Mouse (Mus musculus): ENCODE measurements around the gene Plac8. TPM values are rescaled to one million over a fixed set of nuclear protein-coding genes. Genes with fewer than 3 reads are reported as not detected.

The Plac8 gene
- polyA plus RNA-seq, 1 experiment from 2014 or later = 159 TPM

DNA sequence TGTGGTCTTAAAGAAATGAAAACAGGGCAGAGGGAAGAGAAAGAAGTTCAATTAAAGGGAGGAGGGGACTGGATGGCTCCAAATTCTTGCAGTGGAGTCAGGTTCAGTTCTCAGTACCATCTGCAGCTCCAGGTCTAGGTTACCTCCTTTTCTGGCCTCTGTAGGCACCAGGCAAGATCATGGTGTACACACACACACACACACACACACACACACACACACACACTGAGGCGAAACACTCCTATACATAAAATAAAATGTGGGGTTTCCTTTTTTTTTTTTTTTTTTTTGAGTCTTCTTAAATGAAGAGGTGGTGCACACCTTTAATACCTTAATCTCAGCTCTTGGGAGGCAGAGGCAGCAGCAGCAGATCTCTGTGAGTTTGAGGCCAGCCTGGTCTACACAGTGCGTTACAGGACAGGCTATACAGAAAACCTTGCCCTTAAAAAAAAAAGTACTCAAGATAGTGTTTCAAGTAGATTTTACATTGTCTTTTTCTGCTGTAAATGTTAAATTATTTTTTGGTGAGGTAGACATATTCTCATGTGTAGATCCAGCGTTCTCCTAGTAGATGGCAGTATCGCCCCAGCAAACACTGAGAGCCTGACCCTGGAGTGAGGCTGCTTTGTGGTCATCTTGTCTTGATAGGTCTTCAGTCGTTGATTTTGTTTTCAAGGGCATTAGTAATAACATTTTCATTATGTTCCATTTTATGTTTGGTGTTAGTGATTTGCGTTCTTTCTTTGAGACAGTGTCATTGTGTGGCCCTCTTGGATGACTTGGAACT lies 25.6 kb downstream of the Plac8 start:
- no peak for ATAC-seq (ENCODE audit: insufficient number of reproducible peaks, insufficient read depth, low FRiP score, low read depth)
- peaks cover 64% of the 10 kb centered on the region for H3K36me3 ChIP-seq (ENCODE audit: control insufficient read depth, insufficient read depth, low read length)
- 82% methylated on average over 6 of the region's 6 CpGs for WGBS
- H3K27me3 ChIP-seq (ENCODE audit: control insufficient read depth, insufficient read depth, low read length) = no peaks in the 10 kb centered on the region
- H3K9me3 ChIP-seq (ENCODE audit: control insufficient read depth, low read depth, low read length) = no peaks in the 10 kb centered on the region
- 0 out of 2 replicates have a peak, but pooled peaks cover 5% of the 10 kb centered on the region for H3K4me1 ChIP-seq (ENCODE audit: control insufficient read depth, insufficient read depth, low read length)
- H3K27ac ChIP-seq (ENCODE audit: low read length) = no peak overlapping the region
- H3K4me2 ChIP-seq (replicated peaks; ENCODE audit: low read depth, low read length) = no peak overlapping the region
- no peak overlapping the region for H3K9ac ChIP-seq (replicated peaks; ENCODE audit: low read depth, low read length)
- H3K4me3 ChIP-seq (ENCODE audit: low read depth, low read length) = no peak overlapping the region

DNA sequence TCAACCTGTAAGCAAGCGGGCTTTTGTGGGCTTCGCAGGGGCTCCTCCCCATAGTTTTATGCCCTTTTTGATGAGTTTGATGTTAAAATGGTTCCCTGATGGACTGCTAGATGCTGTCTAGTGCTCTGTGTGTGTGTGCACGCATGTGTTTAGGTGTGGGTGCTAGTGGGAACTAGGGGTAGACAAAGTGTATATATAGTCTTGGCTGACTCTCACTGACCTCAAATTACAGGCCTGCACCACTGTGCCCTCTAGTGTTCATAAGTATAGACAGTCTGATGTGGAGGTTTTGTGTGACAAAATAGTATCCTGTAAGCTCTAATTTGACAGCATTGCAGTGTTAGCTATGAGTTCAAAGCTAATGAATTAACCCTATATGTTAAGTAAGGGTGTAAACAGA lies 35.4 kb downstream of the Plac8 start:
- Histone ChIP-seq H3K4me2 (replicated peaks; ENCODE audit: low read depth, low read length) (no peak overlapping the region), H3K9me3 (ENCODE audit: control insufficient read depth, low read depth, low read length) (no peaks in the 10 kb centered on the region), H3K36me3 (ENCODE audit: control insufficient read depth, insufficient read depth, low read length) (peaks cover 46% of the 10 kb centered on the region), H3K9ac (replicated peaks; ENCODE audit: low read depth, low read length) (no peak overlapping the region), H3K4me3 (ENCODE audit: low read depth, low read length) (no peak overlapping the region), H3K27ac (ENCODE audit: low read length) (0 out of 2 replicates have a peak overlapping the region, but pooled peaks have one; percentile 18), H3K27me3 (ENCODE audit: control insufficient read depth, insufficient read depth, low read length) (no peaks in the 10 kb centered on the region), H3K4me1 (ENCODE audit: control insufficient read depth, insufficient read depth, low read length) (no peaks in the 10 kb centered on the region)
- 89% methylated on average over 3 of the region's 3 CpGs for WGBS
- ATAC-seq (ENCODE audit: insufficient number of reproducible peaks, insufficient read depth, low FRiP score, low read depth) = no peak

- H3K9me3 ChIP-seq (ENCODE audit: control insufficient read depth, low read depth, low read length) = no peaks in the 10 kb centered on the region
- H3K27me3 ChIP-seq (ENCODE audit: control insufficient read depth, insufficient read depth, low read length) = no peaks in the 10 kb centered on the region
- no peak overlapping the region for H3K27ac ChIP-seq (ENCODE audit: low read length)
- no peaks in the 10 kb centered on the region for H3K4me1 ChIP-seq (ENCODE audit: control insufficient read depth, insufficient read depth, low read length)
- H3K36me3 ChIP-seq (ENCODE audit: control insufficient read depth, insufficient read depth, low read length) = peaks cover 47% of the 10 kb centered on the region
- H3K4me2 ChIP-seq (replicated peaks; ENCODE audit: low read depth, low read length) = no peak overlapping the region
- 68% methylated on average over 7 of the region's 7 CpGs for WGBS
- no peak overlapping the region for H3K9ac ChIP-seq (replicated peaks; ENCODE audit: low read depth, low read length)
- no peak for ATAC-seq (ENCODE audit: insufficient number of reproducible peaks, insufficient read depth, low FRiP score, low read depth)
- no peak overlapping the region for H3K4me3 ChIP-seq (ENCODE audit: low read depth, low read length)
Measured at GRCm38 (mm10) chr5:100535826-100536225, 36.2 kb downstream of the Plac8 start.

GRCm38 (mm10) chr5:100526164-100526563 lies 45.9 kb downstream of the Plac8 start:
- ATAC-seq (ENCODE audit: insufficient number of reproducible peaks, insufficient read depth, low FRiP score, low read depth) = no peak
- H3K4me2 ChIP-seq (replicated peaks; ENCODE audit: low read depth, low read length) = no peak overlapping the region
- WGBS = 82% methylated on average over 7 of the region's 7 CpGs
- no peak overlapping the region for H3K9ac ChIP-seq (replicated peaks; ENCODE audit: low read depth, low read length)
- no peaks in the 10 kb centered on the region for H3K4me1 ChIP-seq (ENCODE audit: control insufficient read depth, insufficient read depth, low read length)
- H3K27ac ChIP-seq (ENCODE audit: low read length) = no peak overlapping the region
- no peaks in the 10 kb centered on the region for H3K27me3 ChIP-seq (ENCODE audit: control insufficient read depth, insufficient read depth, low read length)
- no peak overlapping the region for H3K4me3 ChIP-seq (ENCODE audit: low read depth, low read length)
- H3K9me3 ChIP-seq (ENCODE audit: control insufficient read depth, low read depth, low read length) = no peaks in the 10 kb centered on the region
- H3K36me3 ChIP-seq (ENCODE audit: control insufficient read depth, insufficient read depth, low read length) = peaks cover 23% of the 10 kb centered on the region; the same call in 1 of the 2 replicates

DNA sequence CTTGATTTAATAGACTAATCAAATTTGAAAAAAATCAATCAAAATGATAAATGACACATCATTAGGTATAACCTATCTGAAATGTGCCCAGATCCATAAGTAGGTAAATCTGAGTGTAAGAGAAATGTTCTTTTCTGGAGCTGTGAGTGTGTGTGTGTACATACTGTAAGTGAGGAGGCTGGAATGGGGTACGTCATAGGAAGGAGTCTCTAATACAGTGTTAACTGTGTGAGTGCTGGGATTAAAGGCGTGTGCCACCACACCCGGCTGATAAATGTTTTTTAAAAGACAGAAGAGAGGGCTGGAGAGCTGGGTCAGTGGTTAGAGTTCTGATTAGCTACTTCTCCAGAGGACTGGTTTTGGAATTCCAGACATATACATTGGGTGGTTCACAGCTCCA lies 46.4 kb downstream of the Plac8 start:
- H3K4me2 ChIP-seq (replicated peaks; ENCODE audit: low read depth, low read length) = no peak overlapping the region
- no peaks in the 10 kb centered on the region for H3K27me3 ChIP-seq (ENCODE audit: control insufficient read depth, insufficient read depth, low read length)
- no peaks in the 10 kb centered on the region for H3K9me3 ChIP-seq (ENCODE audit: control insufficient read depth, low read depth, low read length)
- H3K4me3 ChIP-seq (ENCODE audit: low read depth, low read length) = no peak overlapping the region
- H3K4me1 ChIP-seq (ENCODE audit: control insufficient read depth, insufficient read depth, low read length) = no peaks in the 10 kb centered on the region
- peaks cover 18% of the 10 kb centered on the region; the same call in 1 of the 2 replicates for H3K36me3 ChIP-seq (ENCODE audit: control insufficient read depth, insufficient read depth, low read length)
- ATAC-seq (ENCODE audit: insufficient number of reproducible peaks, insufficient read depth, low FRiP score, low read depth) = no peak
- 57% methylated on average over 3 of the region's 3 CpGs for WGBS
- no peak overlapping the region for H3K9ac ChIP-seq (replicated peaks; ENCODE audit: low read depth, low read length)
- H3K27ac ChIP-seq (ENCODE audit: low read length) = no peak overlapping the region

DNA sequence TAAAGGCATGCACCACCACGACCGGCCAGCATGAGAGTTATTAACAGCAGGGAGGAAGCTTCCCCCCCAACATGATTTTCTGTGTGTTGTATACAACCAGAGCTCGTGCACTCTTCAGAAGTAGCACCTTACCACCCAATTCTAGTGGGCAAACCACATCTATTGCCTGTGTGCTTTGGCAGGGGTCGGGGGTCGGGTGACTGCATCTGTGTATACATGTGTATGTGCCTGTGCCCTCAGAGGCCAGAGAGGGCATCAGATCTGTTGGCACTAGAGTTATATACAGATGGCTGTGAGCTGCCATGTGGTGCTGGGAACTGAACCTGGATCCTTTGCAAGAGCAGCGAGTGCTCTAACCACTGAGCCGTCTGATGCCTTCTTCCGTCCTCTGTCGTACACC lies 47.1 kb downstream of the Plac8 start:
- no peak for ATAC-seq (ENCODE audit: insufficient number of reproducible peaks, insufficient read depth, low FRiP score, low read depth)
- Histone ChIP-seq H3K9me3 (ENCODE audit: control insufficient read depth, low read depth, low read length) (no peaks in the 10 kb centered on the region), H3K27ac (ENCODE audit: low read length) (no peak overlapping the region), H3K4me2 (replicated peaks; ENCODE audit: low read depth, low read length) (no peak overlapping the region), H3K9ac (replicated peaks; ENCODE audit: low read depth, low read length) (no peak overlapping the region), H3K4me3 (ENCODE audit: low read depth, low read length) (no peak overlapping the region), H3K27me3 (ENCODE audit: control insufficient read depth, insufficient read depth, low read length) (no peaks in the 10 kb centered on the region), H3K4me1 (ENCODE audit: control insufficient read depth, insufficient read depth, low read length) (0 out of 2 replicates have a peak, but pooled peaks cover 3% of the 10 kb centered on the region), H3K36me3 (ENCODE audit: control insufficient read depth, insufficient read depth, low read length) (peaks cover 11% of the 10 kb centered on the region; the same call in 1 of the 2 replicates)
- 95% methylated on average over 9 of the region's 9 CpGs for WGBS

DNA sequence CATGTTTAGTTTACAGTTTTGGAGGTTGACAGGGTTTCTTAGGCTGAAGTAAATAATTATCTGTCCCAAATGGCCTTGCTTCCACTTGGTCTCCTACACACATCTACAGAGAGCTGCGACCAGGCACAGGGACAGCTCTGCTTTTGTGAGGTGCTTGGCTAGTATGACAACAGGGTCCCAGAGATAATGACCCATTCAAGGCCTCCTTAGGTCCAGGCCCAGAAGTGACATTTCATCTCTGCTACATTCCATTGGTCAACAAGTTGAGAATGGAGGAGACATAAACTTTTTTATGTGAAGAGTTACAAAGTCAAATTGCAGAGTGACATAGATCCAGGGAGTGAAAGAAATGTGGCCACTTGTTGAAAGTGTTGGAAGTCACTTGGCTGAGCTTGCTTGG lies 48.7 kb downstream of the Plac8 start:
- H3K4me2 ChIP-seq (replicated peaks; ENCODE audit: low read depth, low read length) = no peak overlapping the region
- ATAC-seq (ENCODE audit: insufficient number of reproducible peaks, insufficient read depth, low FRiP score, low read depth) = no peak
- no peak overlapping the region for H3K9ac ChIP-seq (replicated peaks; ENCODE audit: low read depth, low read length)
- 0 out of 2 replicates have a peak, but pooled peaks cover 7% of the 10 kb centered on the region for H3K4me1 ChIP-seq (ENCODE audit: control insufficient read depth, insufficient read depth, low read length)
- H3K9me3 ChIP-seq (ENCODE audit: control insufficient read depth, low read depth, low read length) = no peaks in the 10 kb centered on the region
- WGBS = 93% methylated on average over 1 of the region's 1 CpGs
- no peaks in the 10 kb centered on the region; the same call in 1 of the 2 replicates for H3K36me3 ChIP-seq (ENCODE audit: control insufficient read depth, insufficient read depth, low read length)
- no peak overlapping the region for H3K4me3 ChIP-seq (ENCODE audit: low read depth, low read length)
- no peak overlapping the region for H3K27ac ChIP-seq (ENCODE audit: low read length)
- H3K27me3 ChIP-seq (ENCODE audit: control insufficient read depth, insufficient read depth, low read length) = no peaks in the 10 kb centered on the region

GRCm38 (mm10) chr5:100520223-100520622 lies 51.8 kb downstream of the Plac8 start:
- 0 out of 2 replicates have a peak overlapping the region, but pooled peaks have one; percentile 18 for H3K9ac ChIP-seq (replicated peaks; ENCODE audit: low read depth, low read length)
- 0 out of 2 replicates have a peak, but pooled peaks cover 7% of the 10 kb centered on the region for H3K4me1 ChIP-seq (ENCODE audit: control insufficient read depth, insufficient read depth, low read length)
- H3K4me2 ChIP-seq (replicated peaks; ENCODE audit: low read depth, low read length) = peak overlapping the region; percentile 80
- H3K27ac ChIP-seq (ENCODE audit: low read length) = no peak overlapping the region
- H3K4me3 ChIP-seq (ENCODE audit: low read depth, low read length) = no peak overlapping the region
- H3K36me3 ChIP-seq (ENCODE audit: control insufficient read depth, insufficient read depth, low read length) = no peaks in the 10 kb centered on the region
- ATAC-seq (ENCODE audit: insufficient number of reproducible peaks, insufficient read depth, low FRiP score, low read depth) = no peak
- 94% methylated on average over 2 of the region's 2 CpGs for WGBS
- no peaks in the 10 kb centered on the region for H3K9me3 ChIP-seq (ENCODE audit: control insufficient read depth, low read depth, low read length)
- no peaks in the 10 kb centered on the region for H3K27me3 ChIP-seq (ENCODE audit: control insufficient read depth, insufficient read depth, low read length)
